ENCODE assay signal across 8 mouse cellular contexts in genomic region chrX:20848256-20848984, GRCm38 (mm10). TPM values are rescaled to one million over a fixed set of nuclear protein-coding genes. Genes with fewer than 3 reads are reported as not detected.
A peak's percentile ranks its signal among the peaks of the same experiment; 100 is the strongest.
DNase-seq lines count a peak whose midpoint lies in the region; ATAC-seq and TF ChIP-seq lines count a peak whose summit lies in the region.

No protein-coding gene starts in this region.

- peak; percentile 100 for ATAC-seq in common myeloid progenitor, adult 5-6 weeks (replicated peaks; ENCODE audit: low read depth, poor library complexity, severe bottlenecking)
- ATAC-seq in hindbrain, postnatal 0 days = peak; percentile 98
- peak; percentile 100 for ATAC-seq in megakaryocyte, adult 5-6 weeks (ENCODE audit: poor library complexity, severe bottlenecking)

- DNase-seq in ZHBTc4 (ENCODE audit: low read depth, low spot score) = peak; percentile 97
- peak; percentile 91 for DNase-seq in gastrocnemius, adult 2 months
- DNase-seq in hindbrain, postnatal 0 days (ENCODE audit: low spot score) = peak; percentile 96
- DNase-seq in left cerebral cortex, adult 2 months (ENCODE audit: extremely low spot score in 1 of 2, low spot score in 2 of 2) = peak; percentile 77 to 88
- peak; percentile 90 to 93 for DNase-seq in right cerebral cortex, adult 2 months (ENCODE audit: low spot score in 2 of 2)
- peak; percentile 87 for DNase-seq in urinary bladder, postnatal 14 days (ENCODE audit: low spot score)

- no peaks in the 10 kb centered on the region for H3K36me3 ChIP-seq in hindbrain, postnatal 0 days (ENCODE audit: insufficient read depth, low read length)

- H3K9me3 ChIP-seq in hindbrain, postnatal 0 days (ENCODE audit: low read length) = no peaks in the 10 kb centered on the region

- no peaks in the 10 kb centered on the region for H3K4me1 ChIP-seq in hindbrain, postnatal 0 days (ENCODE audit: insufficient read depth, low read length)

- no peaks in the 10 kb centered on the region for H3K27me3 ChIP-seq in hindbrain, postnatal 0 days (ENCODE audit: insufficient read depth, low read length)

- no peak for TF ChIP-seq CTCF in gastrocnemius, adult 2 months (IDR thresholded peaks at IDR 0.05)
- no peak for TF ChIP-seq CTCF in hindbrain, postnatal 0 days (IDR thresholded peaks at IDR 0.05; ENCODE audit: low read depth)
- TF ChIP-seq CTCF in left cerebral cortex, adult 2 months (IDR thresholded peaks at IDR 0.05) = no peak

- WGBS in hindbrain, postnatal 0 days = 30% methylated on average over 42 of the region's 42 CpGs

- intact Hi-C loops in gastrocnemius, adult 2 months (cut with DNase I) = loop anchor here (5.0 kb wide), 1 partner anchor 114 kb away; the partner anchor contains the start of gene Uxt
- intact Hi-C loops in left cerebral cortex, adult 2 months (cut with DNase I) = no loop called here

- peak overlapping the region; percentile 81 for H3K4me3 ChIP-seq in gastrocnemius, adult 2 months
- peak overlapping the region; percentile 60 for H3K4me3 ChIP-seq in hindbrain, postnatal 0 days (ENCODE audit: low read length)
- H3K4me3 ChIP-seq in left cerebral cortex, adult 2 months = peak overlapping the region; percentile 68

- peak overlapping the region; percentile 66 for H3K4me2 ChIP-seq in hindbrain, postnatal 0 days (ENCODE audit: low read depth, low read length)

- peak overlapping the region; percentile 75 for H3K9ac ChIP-seq in hindbrain, postnatal 0 days (replicated peaks; ENCODE audit: low read length)

- H3K27ac ChIP-seq in gastrocnemius, adult 2 months = peak overlapping the region; percentile 93
- H3K27ac ChIP-seq in hindbrain, postnatal 0 days = peak overlapping the region; percentile 90
- H3K27ac ChIP-seq in left cerebral cortex, adult 2 months = peak overlapping the region; percentile 88

RNA-seq across cellular contexts. Expression of gene Timp1, which starts 21.5 kb away (rescaled TPM):
- not detected in 2 replicates for total RNA-seq in common myeloid progenitor, adult 5-6 weeks (2017)
- total RNA-seq in gastrocnemius, adult 2 months (2021) = 1 to 10 TPM in 1 of 2 experiments, under 1 TPM in 1; 0.48 to 3.0 TPM
- total RNA-seq in hindbrain, postnatal 0 days (2014; rRNA removed) = 3.8 and 5.7 TPM in 2 replicates
- 5.4 and 6.3 TPM in 2 replicates for polyA plus RNA-seq in hindbrain, postnatal 0 days (2015; fragmentation: Nextera tagmentation; extraction: Ambion mirVana)
- total RNA-seq in left cerebral cortex, adult 2 months (2021) = 1 to 10 TPM; 1.0 to 1.3 TPM
- total RNA-seq in megakaryocyte, adult 5-6 weeks (2015) = not detected in 2 replicates
- total RNA-seq in megakaryocyte, adult 5-6 weeks (2017) = 0.55 TPM in 1 of 2 replicates, not detected in the other

RNA-seq across cellular contexts. Expression of gene Araf, which starts 50.8 kb away (rescaled TPM):
- 33.2 and 46.5 TPM in 2 replicates for total RNA-seq in common myeloid progenitor, adult 5-6 weeks (2017)
- 10 to 100 TPM; 87.8 to 98.0 TPM for total RNA-seq in gastrocnemius, adult 2 months (2021)
- 294 and 310 TPM in 2 replicates for total RNA-seq in hindbrain, postnatal 0 days (2014; rRNA removed)
- polyA plus RNA-seq in hindbrain, postnatal 0 days (2015; fragmentation: Nextera tagmentation; extraction: Ambion mirVana) = 381 and 392 TPM in 2 replicates
- total RNA-seq in left cerebral cortex, adult 2 months (2021) = 100 to 1,000 TPM; 172 to 180 TPM
- 52.8 and 56.6 TPM in 2 replicates for total RNA-seq in megakaryocyte, adult 5-6 weeks (2015)
- total RNA-seq in megakaryocyte, adult 5-6 weeks (2017) = 25.9 and 41.2 TPM in 2 replicates

Comparison
In these comparisons a context has a peak if more than half of its experiments do, and no peak if none do; other contexts are left out.
1. Peak in every context shown above with its lines: DNase-seq, ATAC-seq, H3K4me3 ChIP-seq and H3K27ac ChIP-seq.